Mouse (Mus musculus): ENCODE measurements around the gene Ergic1. TPM values are rescaled to one million over a fixed set of nuclear protein-coding genes. Genes with fewer than 3 reads are reported as not detected.

Gene Ergic1
- total and polyA plus RNA-seq, 3 experiments: 53.6 to 64.4 (median 59.4) TPM

DNA sequence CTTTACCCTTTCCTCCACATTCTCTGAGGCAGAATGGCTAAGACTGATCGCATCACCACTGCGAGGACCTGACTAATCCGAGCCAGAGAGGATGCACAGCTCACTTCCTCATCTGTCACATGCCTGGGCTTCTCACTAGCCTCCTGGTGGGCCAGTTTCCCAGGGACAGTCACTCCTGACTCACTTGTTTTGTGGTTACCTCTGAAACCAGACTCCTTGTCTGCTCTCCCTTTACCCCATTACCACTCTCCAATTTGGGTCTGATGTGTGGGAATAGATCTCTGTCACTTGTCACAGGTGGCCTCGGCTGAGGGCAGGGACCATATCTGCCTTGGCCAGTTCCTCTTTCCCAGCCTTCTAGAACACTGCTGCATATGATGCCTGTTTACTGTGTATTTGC lies 44.3 kb downstream of the Ergic1 start:
- no peak for TF ChIP-seq POLR2A (IDR thresholded peaks at IDR 0.05; ENCODE audit: insufficient read depth, low read depth, low read length)
- TF ChIP-seq CTCF (IDR thresholded peaks at IDR 0.05): no peak
- TF ChIP-seq EP300 (IDR thresholded peaks at IDR 0.05; ENCODE audit: insufficient read depth, low read depth, low read length): no peak
- intact Hi-C loops (cut with DNase I): no loop called here
- H3K9ac ChIP-seq (ENCODE audit: low read depth, low read length): no peak overlapping the region

DNA sequence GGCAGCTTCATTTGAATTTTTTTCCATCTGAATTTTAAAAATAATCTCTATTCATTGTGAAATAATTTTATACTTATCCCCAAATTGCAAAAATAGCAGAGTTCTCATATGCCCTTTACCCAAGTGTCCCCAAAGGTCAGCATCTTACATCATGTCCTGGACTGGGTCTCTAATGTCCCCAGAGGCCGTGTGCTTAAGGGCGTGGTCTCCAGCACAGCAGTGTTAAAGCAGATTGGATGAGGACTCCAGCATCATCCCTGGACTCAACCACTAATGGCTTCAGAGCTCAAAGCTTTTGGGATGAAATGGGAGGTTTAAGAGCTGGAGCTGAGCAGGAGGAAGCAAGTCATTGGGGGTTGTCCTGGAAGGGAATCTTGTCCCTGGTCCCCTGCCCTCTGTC lies 45.2 kb downstream of the Ergic1 start:
- Histone ChIP-seq H3K9ac (ENCODE audit: low read depth, low read length) (no peak overlapping the region), H3K27ac (peak overlapping the region; percentile 57), H3K36me3 (ENCODE audit: control insufficient read depth, insufficient read depth, low read length) (peaks cover 2% of the 10 kb centered on the region; the same call in 1 of the 2 replicates), H3K79me2 (replicated peaks; ENCODE audit: control insufficient read depth, insufficient read depth, low read length) (no peaks in the 10 kb centered on the region; the same call in 1 of the 2 replicates), H3K4me1 (ENCODE audit: control insufficient read depth, insufficient read depth, low read length) (peaks cover 40% of the 10 kb centered on the region), H3K4me3 (no peak overlapping the region), H3K27me3 (ENCODE audit: control insufficient read depth, insufficient read depth, low read length) (no peaks in the 10 kb centered on the region)
- intact Hi-C loops (cut with DNase I): no loop called here
- DNase-seq: peak; percentile 51 to 72
- whole genome bisulfite sequencing: 56% methylated on average over 2 of the region's 2 CpGs
- no peak for TF ChIP-seq CTCF (IDR thresholded peaks at IDR 0.05)
- TF ChIP-seq EP300 (IDR thresholded peaks at IDR 0.05; ENCODE audit: insufficient read depth, low read depth, low read length): peak; percentile 28; the same call in 1 of the 2 replicates
- TF ChIP-seq POLR2A (IDR thresholded peaks at IDR 0.05; ENCODE audit: insufficient read depth, low read depth, low read length): no peak

More for the DNA sequence above, 44.3 kb downstream of the Ergic1 start:
- 55% methylated on average over 4 of the region's 4 CpGs for WGBS
- no peaks in the 10 kb centered on the region for H3K27me3 ChIP-seq (ENCODE audit: control insufficient read depth, insufficient read depth, low read length)
- peak overlapping the region; percentile 57 for H3K27ac ChIP-seq
- no peak overlapping the region for H3K4me3 ChIP-seq
- DNase-seq: peak in 1 of 2 experiments; percentile 48
- peaks cover 40% of the 10 kb centered on the region for H3K4me1 ChIP-seq (ENCODE audit: control insufficient read depth, insufficient read depth, low read length)
- H3K79me2 ChIP-seq (replicated peaks; ENCODE audit: control insufficient read depth, insufficient read depth, low read length): no peaks in the 10 kb centered on the region; the same call in 1 of the 2 replicates
- H3K36me3 ChIP-seq (ENCODE audit: control insufficient read depth, insufficient read depth, low read length): no peaks in the 10 kb centered on the region

DNA sequence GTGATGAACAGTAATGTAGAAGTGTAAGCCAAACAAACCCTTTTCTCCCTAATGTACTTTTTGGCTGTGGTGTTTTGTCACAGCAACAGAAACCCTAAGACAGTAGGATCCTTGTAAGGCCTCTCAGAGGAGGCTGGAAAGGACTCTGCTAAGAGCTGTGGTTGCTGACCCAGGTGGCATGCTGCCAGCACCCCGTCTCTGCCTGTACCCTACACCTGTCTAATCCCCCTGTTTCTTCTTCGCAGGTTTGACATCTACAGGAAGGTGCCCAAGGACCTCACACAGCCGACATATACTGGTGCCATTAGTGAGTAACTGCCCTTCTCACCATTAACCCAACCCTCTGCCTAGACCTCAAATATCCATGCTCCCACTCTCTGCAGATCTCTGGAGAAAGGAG lies 47.1 kb downstream of the Ergic1 start:
- no peaks in the 10 kb centered on the region; the same call in 1 of the 2 replicates for H3K79me2 ChIP-seq (replicated peaks; ENCODE audit: control insufficient read depth, insufficient read depth, low read length)
- peaks cover 5% of the 10 kb centered on the region; the same call in 1 of the 2 replicates for H3K36me3 ChIP-seq (ENCODE audit: control insufficient read depth, insufficient read depth, low read length)
- no peaks in the 10 kb centered on the region for H3K27me3 ChIP-seq (ENCODE audit: control insufficient read depth, insufficient read depth, low read length)
- no peak overlapping the region for H3K4me3 ChIP-seq
- intact Hi-C loops (cut with DNase I): no loop called here
- DNase-seq: no peak
- 89% methylated on average over 3 of the region's 3 CpGs for WGBS
- peaks cover 32% of the 10 kb centered on the region for H3K4me1 ChIP-seq (ENCODE audit: control insufficient read depth, insufficient read depth, low read length)
- no peak overlapping the region for H3K27ac ChIP-seq
- TF ChIP-seq CTCF (IDR thresholded peaks at IDR 0.05): no peak
- TF ChIP-seq POLR2A (IDR thresholded peaks at IDR 0.05; ENCODE audit: insufficient read depth, low read depth, low read length): no peak
- TF ChIP-seq EP300 (IDR thresholded peaks at IDR 0.05; ENCODE audit: insufficient read depth, low read depth, low read length): no peak
- no peak overlapping the region for H3K9ac ChIP-seq (ENCODE audit: low read depth, low read length)

DNA sequence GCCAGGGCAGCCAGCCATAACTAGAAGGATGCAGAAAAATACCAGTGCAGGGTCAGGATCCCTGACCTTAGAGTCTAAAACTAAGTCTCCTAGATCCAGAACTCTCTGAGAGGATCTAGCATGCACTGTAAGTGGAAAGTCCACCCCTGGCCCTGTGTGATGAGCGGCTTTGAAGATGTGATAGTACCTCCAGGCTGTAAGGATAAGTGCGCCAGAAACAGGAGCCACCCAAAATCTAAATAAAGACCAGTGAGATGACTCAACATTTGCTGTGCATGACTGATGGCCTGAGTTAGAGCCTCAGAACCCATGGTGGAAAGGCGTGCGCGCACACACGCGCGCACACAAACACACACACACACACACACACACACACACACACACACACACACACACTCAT lies 47.6 kb downstream of the Ergic1 start:
- H3K4me1 ChIP-seq (ENCODE audit: control insufficient read depth, insufficient read depth, low read length): peaks cover 30% of the 10 kb centered on the region
- no peaks in the 10 kb centered on the region; the same call in 1 of the 2 replicates for H3K79me2 ChIP-seq (replicated peaks; ENCODE audit: control insufficient read depth, insufficient read depth, low read length)
- DNase-seq: no peak
- intact Hi-C loops (cut with DNase I): no loop called here
- H3K36me3 ChIP-seq (ENCODE audit: control insufficient read depth, insufficient read depth, low read length): peaks cover 5% of the 10 kb centered on the region; the same call in 1 of the 2 replicates
- no peak overlapping the region for H3K4me3 ChIP-seq
- no peaks in the 10 kb centered on the region for H3K27me3 ChIP-seq (ENCODE audit: control insufficient read depth, insufficient read depth, low read length)
- H3K9ac ChIP-seq (ENCODE audit: low read depth, low read length): no peak overlapping the region
- WGBS: 78% methylated on average over 8 of the region's 8 CpGs
- peak overlapping the region; percentile 24; the same call in 1 of the 2 replicates for H3K27ac ChIP-seq
- no peak for TF ChIP-seq CTCF (IDR thresholded peaks at IDR 0.05)
- no peak for TF ChIP-seq EP300 (IDR thresholded peaks at IDR 0.05; ENCODE audit: insufficient read depth, low read depth, low read length)
- no peak for TF ChIP-seq POLR2A (IDR thresholded peaks at IDR 0.05; ENCODE audit: insufficient read depth, low read depth, low read length)

DNA sequence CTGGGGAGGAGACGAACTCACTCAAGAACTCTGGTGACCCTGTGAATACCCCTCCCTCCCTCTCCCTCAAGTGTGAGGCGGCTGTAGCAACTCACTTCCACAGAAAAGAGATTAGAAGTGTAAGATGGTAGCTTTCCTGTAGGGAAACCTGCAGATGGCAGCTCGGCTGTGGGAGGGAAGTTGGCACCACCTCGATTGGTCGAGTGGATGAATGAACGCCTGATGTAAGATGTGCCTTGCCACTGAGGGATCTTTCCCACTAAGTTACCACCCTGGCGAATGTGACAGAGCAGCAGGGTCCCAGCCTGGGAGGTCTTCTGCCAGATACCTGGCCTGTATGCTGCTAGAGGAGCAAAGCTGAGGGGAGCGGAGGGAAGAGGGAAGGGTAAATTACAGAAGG lies 48.5 kb downstream of the Ergic1 start:
- Histone ChIP-seq H3K4me1 (ENCODE audit: control insufficient read depth, insufficient read depth, low read length) (peaks cover 34% of the 10 kb centered on the region), H3K27ac (no peak overlapping the region), H3K9ac (ENCODE audit: low read depth, low read length) (no peak overlapping the region), H3K79me2 (replicated peaks; ENCODE audit: control insufficient read depth, insufficient read depth, low read length) (no peaks in the 10 kb centered on the region), H3K36me3 (ENCODE audit: control insufficient read depth, insufficient read depth, low read length) (peaks cover 5% of the 10 kb centered on the region; the same call in 1 of the 2 replicates), H3K4me3 (no peak overlapping the region), H3K27me3 (ENCODE audit: control insufficient read depth, insufficient read depth, low read length) (no peaks in the 10 kb centered on the region)
- DNase-seq: no peak
- intact Hi-C loops (cut with DNase I): no loop called here
- TF ChIP-seq CTCF (IDR thresholded peaks at IDR 0.05) (no peak), EP300 (IDR thresholded peaks at IDR 0.05; ENCODE audit: insufficient read depth, low read depth, low read length) (no peak), POLR2A (IDR thresholded peaks at IDR 0.05; ENCODE audit: insufficient read depth, low read depth, low read length) (no peak)
- WGBS: 81% methylated on average over 8 of the region's 8 CpGs

DNA sequence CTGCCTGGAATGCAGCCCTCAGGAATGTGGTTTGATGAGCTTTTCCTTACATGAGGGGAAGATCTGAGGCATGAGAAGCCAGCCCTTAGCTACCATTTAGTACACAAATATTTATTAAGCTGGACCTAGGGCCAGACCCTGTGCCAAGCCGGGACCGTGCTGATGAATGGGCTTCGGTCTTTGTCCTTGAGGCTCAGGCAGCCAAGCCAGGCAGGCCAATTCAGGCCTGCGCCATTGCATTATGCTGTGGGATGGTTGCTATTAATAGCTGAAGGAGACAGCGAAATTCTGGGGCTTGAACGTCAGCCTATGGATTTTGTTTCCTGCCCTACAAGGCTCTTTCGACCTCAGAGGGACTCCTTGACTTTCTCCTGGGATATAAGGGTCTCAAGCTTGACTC lies 50.0 kb downstream of the Ergic1 start:
- H3K4me1 ChIP-seq (ENCODE audit: control insufficient read depth, insufficient read depth, low read length): peaks cover 28% of the 10 kb centered on the region
- peak in 1 of 2 experiments; percentile 50 for DNase-seq
- 43% methylated on average over 7 of the region's 7 CpGs for WGBS
- peaks cover 5% of the 10 kb centered on the region; the same call in 1 of the 2 replicates for H3K36me3 ChIP-seq (ENCODE audit: control insufficient read depth, insufficient read depth, low read length)
- no peak overlapping the region for H3K9ac ChIP-seq (ENCODE audit: low read depth, low read length)
- TF ChIP-seq EP300 (IDR thresholded peaks at IDR 0.05; ENCODE audit: insufficient read depth, low read depth, low read length): 0 out of 2 replicates have a peak, but pooled peaks have one; percentile 21
- no peak for TF ChIP-seq CTCF (IDR thresholded peaks at IDR 0.05)
- intact Hi-C loops (cut with DNase I): no loop called here
- no peaks in the 10 kb centered on the region for H3K79me2 ChIP-seq (replicated peaks; ENCODE audit: control insufficient read depth, insufficient read depth, low read length)
- no peaks in the 10 kb centered on the region for H3K27me3 ChIP-seq (ENCODE audit: control insufficient read depth, insufficient read depth, low read length)
- H3K27ac ChIP-seq: peak overlapping the region; percentile 62
- no peak overlapping the region for H3K4me3 ChIP-seq

Data from heart, adult 2 months (tissue).